Mouse (Mus musculus) splenic B cell, adult 2 months (primary cell): ENCODE data around the gene Diras2.
A peak's percentile ranks its signal among the peaks of the same experiment; 100 is the strongest.

Experiments
- DNase-seq: peaks from one replicate; pipeline ENCODE4 v3.0.0-alpha.2; 2011; ENCODE audit warnings: low read depth, low spot score
- H3K27me3 ChIP-seq: 2 replicates; pipeline ENCODE4 v1.6.1; 2012; ENCODE audit warnings: mild to moderate bottlenecking, low read length, moderate library complexity, mixed read lengths; ENCODE audit not compliant: control insufficient read depth, poor library complexity, insufficient read depth, severe bottlenecking
- H3K36me3 ChIP-seq: 2 replicates; pipeline ENCODE4 v1.6.1; 2012; ENCODE audit warnings: mild to moderate bottlenecking, low read length, moderate library complexity, mixed read lengths; ENCODE audit not compliant: control insufficient read depth, poor library complexity, insufficient read depth, severe bottlenecking

Gene Diras2

DNA sequence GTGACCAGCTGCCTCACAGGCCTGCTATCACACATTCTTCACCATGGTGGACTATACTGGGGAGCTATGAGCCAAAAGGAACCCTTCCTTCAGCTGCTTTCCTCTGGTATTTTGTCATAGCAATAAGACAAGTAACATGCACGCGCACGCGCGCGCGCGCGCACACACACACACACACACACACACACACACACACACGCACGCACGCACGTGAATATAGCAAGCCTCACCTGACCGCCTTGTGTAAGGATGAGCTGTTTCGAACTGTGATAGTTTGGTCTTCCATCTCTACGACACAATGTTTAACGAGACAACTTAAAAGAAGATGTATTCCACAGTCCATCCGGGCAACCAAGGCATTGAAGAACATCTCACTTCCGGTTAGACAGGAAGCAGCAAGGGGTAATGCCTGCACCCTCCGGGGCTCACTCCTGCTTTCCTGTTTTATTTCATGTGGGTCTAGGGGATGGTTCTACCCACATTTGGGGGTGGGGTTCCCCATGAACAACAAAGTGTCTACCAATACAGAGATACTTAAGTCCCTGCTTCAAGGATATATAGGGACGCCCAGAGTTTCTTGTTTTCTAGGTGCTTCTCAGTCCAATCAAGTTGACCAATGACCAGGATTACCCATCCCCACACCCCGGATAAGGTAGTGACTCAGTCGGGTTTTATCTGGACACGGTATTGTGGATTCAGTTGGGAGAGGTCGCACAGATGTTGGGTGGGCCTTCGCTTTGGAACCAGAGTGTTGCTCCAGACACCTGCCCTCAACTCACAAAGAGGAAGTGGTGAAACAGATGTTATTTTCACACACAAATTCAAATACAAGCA lies 6.9 kb upstream of the Diras2 start:
- peak; percentile 55 for DNase-seq
- H3K27me3 ChIP-seq: no peaks in the 10 kb centered on the region

DNA sequence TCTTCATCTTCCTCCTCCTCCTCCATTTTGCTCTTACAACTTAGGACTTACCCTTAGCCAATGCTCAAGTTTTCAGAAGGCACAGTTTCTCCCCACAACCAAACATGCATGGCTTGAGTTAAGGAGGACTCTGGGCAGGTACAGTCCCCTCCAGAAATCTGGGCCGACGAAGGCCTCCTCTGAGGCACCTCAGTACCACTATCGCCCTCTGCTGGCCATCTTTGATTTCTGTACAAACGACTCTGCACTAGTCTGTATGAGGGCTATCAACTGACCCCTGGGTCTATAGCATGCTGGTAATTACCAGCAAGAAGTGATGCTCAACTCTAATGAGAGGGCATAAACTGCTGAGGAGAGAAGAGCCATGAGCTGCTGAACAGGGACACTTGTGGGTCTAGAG lies 4.5 kb upstream of the Diras2 start:
- H3K27me3 ChIP-seq: no peaks in the 10 kb centered on the region
- H3K36me3 ChIP-seq: no peaks in the 10 kb centered on the region
- peak; percentile 89 for DNase-seq

More for the DNA sequence above, 6.9 kb upstream of the Diras2 start:
- H3K36me3 ChIP-seq: no peaks in the 10 kb centered on the region

DNA sequence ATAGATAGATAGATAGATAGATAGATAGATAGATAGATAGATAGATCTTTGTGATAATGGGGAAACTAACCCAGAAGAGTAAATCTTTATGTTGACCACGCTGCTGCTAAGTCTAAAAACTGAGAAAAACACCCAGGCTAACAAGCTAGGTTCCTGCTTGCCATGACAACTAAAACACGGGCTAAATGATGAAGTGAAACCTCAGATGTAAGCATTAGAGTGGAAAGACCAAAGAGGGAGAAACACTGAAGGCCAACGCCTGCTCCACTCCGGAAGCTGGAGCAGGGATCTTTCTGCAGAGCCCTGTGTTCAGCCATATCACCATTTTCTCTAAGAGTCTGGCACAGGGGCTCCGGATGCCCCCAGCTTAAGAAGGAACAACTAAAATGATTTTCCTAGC lies 2.6 kb upstream of the Diras2 start:
- no peaks in the 10 kb centered on the region for H3K27me3 ChIP-seq
- no peaks in the 10 kb centered on the region for H3K36me3 ChIP-seq
- peak; percentile 68 for DNase-seq

DNA sequence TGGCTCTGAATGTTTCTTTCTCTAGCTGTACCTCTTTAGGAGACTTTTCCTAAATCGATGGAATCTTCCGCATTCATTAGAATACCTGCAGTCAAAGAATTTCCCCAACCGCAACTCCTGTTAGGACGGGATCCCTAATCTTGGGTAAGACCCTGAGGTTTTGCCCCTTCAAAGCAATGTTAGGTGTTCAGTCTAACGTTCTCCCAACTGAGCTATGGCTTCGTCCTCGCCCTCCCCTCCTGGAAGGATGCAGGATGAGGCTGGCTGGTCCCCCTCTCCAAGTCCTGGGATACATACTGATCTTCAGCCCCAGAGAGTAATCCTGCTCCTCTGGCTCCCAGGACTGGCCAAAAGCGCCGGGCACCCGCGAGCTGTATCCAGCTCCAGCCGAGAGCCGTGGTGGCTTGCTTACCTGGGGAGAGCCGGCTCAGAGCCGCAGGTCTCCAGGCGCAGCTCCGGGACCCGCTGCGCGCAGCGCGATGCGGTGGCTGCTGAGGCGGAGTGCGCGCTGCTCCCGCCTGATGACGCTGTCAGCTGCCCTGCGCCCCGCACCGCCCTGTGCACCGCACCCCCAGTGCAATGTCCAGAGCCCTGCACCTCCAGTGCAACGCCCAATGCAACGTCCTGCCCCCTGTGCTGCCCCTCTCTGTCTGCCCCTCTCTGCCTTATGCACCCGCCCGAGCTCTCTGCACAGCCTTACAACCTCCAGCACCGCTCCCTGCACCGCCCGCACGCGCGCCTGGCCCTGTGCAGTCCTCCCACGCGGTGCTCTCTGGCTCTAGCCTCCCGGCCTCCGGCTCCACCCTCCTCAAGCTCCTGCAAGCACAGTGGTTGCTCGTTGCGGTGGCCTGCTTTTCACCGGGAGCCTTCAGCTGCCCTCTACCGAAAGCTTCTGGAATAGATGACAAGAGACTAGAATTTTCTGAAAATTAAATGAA lies 802 bp downstream of the Diras2 start:
- Histone ChIP-seq H3K27me3 (no peaks in the 10 kb centered on the region), H3K36me3 (no peaks in the 10 kb centered on the region)
- DNase-seq: peak; percentile 81

DNA sequence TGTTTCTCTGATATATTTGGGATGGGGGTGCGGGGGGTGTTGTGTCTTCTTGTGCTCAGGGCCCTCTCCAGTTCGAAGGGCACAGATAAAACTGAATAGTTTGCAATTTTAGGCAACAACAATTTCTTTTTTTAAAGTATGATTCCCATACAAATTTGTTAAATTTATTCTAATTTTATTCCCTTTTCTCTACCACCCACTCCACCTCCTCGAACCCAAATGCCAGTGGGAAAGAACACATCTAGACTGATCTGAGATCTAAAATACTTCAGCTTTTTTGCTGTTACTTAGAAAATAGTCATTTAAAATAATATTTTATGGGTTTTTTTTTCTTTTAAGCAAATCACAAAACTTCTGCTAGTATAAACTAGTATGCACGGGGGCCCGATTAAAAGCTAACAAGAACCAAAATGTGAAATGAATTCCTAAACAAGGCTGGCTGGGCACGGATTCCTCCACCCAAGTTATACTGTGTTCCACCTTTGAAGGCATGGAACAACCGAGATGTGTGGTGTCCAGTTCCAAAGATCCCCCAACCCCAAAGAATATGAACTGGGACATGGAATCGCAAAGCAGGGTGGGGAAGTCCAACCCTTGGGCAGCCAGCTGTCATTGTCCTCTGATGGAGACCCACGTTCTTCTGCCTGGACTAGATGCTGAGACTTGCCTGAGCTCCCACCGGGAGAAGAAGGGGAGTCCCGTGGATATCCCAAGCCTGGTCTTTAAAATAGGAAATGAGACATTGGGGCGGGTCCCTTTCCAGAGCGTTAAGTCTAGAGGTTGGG lies 1.7 kb downstream of the Diras2 start:
- DNase-seq: no peak
- Histone ChIP-seq H3K27me3 (no peaks in the 10 kb centered on the region), H3K36me3 (no peaks in the 10 kb centered on the region)

GRCm38 (mm10) chr13:52528786-52529185 lies 2.3 kb downstream of the Diras2 start:
- no peaks in the 10 kb centered on the region for H3K36me3 ChIP-seq
- H3K27me3 ChIP-seq: no peaks in the 10 kb centered on the region
- no peak for DNase-seq

DNA sequence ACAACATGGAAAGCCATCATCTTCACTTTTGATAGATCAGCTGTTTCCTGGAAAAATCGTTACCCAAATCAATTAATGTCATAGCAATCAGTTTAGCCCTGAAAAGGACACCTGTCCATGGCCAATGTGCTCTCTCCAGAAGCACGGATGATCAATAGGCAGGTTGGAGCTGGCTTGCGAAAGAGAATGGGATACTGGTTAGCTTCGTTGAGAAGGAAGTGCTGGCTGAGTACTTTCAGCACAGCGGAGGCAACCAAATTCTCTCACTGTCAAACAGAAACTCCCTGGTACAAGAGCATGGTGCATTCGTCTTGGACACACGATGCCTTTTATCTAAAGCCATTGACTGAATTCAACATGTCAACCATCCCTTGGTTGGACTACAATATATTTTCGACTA lies 2.8 kb downstream of the Diras2 start:
- no peaks in the 10 kb centered on the region for H3K36me3 ChIP-seq
- no peaks in the 10 kb centered on the region for H3K27me3 ChIP-seq
- no peak for DNase-seq

- DNase-seq: no peak
- H3K27me3 ChIP-seq: no peaks in the 10 kb centered on the region
- no peaks in the 10 kb centered on the region for H3K36me3 ChIP-seq
Measured at GRCm38 (mm10) chr13:52526249-52527035, 4.6 kb downstream of the Diras2 start.

- DNase-seq: no peak
- H3K27me3 ChIP-seq: no peaks in the 10 kb centered on the region
- no peaks in the 10 kb centered on the region for H3K36me3 ChIP-seq
Measured at GRCm38 (mm10) chr13:52524313-52524712, 6.8 kb downstream of the Diras2 start.

DNA sequence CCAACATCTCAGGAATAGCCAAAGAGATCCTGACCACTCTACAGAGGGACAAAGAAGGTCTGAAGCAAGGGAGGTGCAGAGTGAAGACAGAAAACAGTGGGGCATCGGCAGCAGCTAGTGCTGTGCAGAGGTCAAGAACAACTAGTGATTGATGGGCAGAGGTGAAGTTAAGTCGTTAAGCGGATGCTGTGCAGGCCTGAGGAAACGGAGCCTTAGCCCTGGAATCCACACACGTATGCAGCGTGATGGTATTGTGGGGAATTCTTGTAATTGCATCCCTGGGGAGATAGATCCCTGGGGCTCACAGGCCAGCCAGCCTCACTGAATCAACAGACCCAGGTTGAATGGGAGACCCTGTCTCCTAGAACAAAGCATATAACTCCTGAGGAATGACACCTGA lies 9.9 kb downstream of the Diras2 start:
- H3K27me3 ChIP-seq: no peaks in the 10 kb centered on the region
- H3K36me3 ChIP-seq: no peaks in the 10 kb centered on the region
- DNase-seq: no peak

DNA sequence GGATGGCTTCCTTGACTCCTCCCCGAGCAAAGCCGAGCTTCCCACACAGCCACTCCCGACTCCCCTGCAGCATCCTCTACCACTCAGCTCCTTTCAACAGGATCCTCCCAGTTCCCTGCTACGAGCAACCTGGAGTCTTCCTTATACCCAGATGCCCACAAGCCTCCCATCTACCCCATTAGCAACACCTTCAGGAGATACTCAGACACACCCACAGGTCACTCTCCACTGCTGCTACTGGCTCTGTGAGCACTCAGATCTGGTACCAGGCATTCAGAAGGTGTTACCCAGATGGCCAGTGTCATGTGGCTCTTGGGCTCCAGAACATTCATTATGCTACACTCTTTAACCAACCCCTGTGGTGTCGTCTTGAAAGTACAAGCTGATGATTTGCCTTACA lies 11.7 kb downstream of the Diras2 start:
- DNase-seq: no peak
- H3K36me3 ChIP-seq: no peaks in the 10 kb centered on the region
- no peaks in the 10 kb centered on the region for H3K27me3 ChIP-seq

GRCm38 (mm10) chr13:52518377-52518776 lies 12.7 kb downstream of the Diras2 start:
- DNase-seq: no peak
- no peaks in the 10 kb centered on the region for H3K27me3 ChIP-seq
- H3K36me3 ChIP-seq: no peaks in the 10 kb centered on the region

DNA sequence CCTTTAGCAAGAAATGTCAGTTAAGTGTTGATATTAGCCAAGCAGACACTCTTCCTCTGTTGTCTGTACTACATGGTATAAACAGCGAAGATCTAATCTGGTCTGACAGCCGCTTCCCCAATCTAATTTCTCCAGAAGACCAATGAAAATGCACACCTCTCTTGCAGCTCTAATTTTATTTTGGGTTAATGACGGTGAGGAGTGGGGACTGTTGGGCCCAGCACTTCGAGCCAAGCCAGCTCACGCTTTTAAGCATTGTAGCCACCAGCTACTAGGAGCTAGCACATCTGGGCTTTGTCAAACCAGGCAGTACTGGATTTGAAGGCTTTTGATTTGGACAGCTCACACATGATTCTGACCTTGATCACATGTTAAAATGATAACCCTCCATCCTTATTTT lies 14.1 kb downstream of the Diras2 start:
- Histone ChIP-seq H3K36me3 (no peaks in the 10 kb centered on the region), H3K27me3 (no peaks in the 10 kb centered on the region)
- DNase-seq: no peak

DNA sequence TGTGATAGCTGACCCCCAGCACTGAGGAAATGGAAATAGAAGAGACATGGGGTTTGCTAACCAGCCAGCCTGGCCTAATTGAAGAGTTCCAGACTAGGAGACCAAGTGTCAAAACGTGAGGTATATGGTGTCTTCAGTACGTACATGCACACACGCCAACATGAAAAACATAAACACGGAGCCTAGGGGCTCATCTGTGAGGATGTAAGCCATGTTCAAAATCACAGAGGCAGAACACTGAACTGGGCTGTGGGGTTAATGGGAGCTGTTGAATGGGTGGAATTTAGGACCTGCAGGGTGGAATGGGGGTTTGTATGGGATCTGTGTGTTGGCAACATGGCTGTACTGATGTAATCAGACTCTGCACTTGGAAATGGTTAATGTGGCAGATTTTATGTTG lies 14.5 kb downstream of the Diras2 start:
- no peaks in the 10 kb centered on the region for H3K27me3 ChIP-seq
- H3K36me3 ChIP-seq: no peaks in the 10 kb centered on the region
- no peak for DNase-seq
